Mouse (Mus musculus) heart, embryonic 15.5 days (tissue): ENCODE measurements around the gene Tfb2m. TPM values are rescaled to one million over a fixed set of nuclear protein-coding genes. Genes with fewer than 3 reads are reported as not detected.
"Not testable (repeated sequence)": the region's sequence is repeated elsewhere in the genome, so short reads cannot be mapped to it uniquely, and the experiment has no call there.

Source experiments
- ATAC-seq: fragments of 200-750 bp; cut with Nextera tagmentation; replicated peaks from 2 replicates; pipeline ENCODE4 v1.8.0; 2017; ENCODE audit warnings: low read depth, moderate TSS enrichment; ENCODE audit not compliant: insufficient number of reproducible peaks, insufficient read depth, low FRiP score
- H3K27ac ChIP-seq: fragments of 300-500 bp; sonication (generic); 2 replicates; pipeline ENCODE4 v1.5.1; 2015; ENCODE audit warnings: mild to moderate bottlenecking, inconsistent platforms
- H3K27me3 ChIP-seq: fragments of 300-500 bp; sonication (generic); 2 replicates; pipeline ENCODE4 v1.6.1; 2015; ENCODE audit warnings: inconsistent platforms
- H3K36me3 ChIP-seq: fragments of 300-500 bp; sonication (generic); 2 replicates; pipeline ENCODE4 v1.6.1; 2015; ENCODE audit warnings: mild to moderate bottlenecking, inconsistent platforms
- H3K4me1 ChIP-seq: fragments of 300-500 bp; sonication (generic); replicated peaks from 2 replicates; pipeline ENCODE4 v1.6.1; 2015; ENCODE audit warnings: inconsistent platforms
- H3K4me2 ChIP-seq: fragments of 300-500 bp; sonication (generic); 2 replicates; pipeline ENCODE4 v1.6.1; 2015; ENCODE audit warnings: inconsistent platforms, mild to moderate bottlenecking, moderate library complexity
- H3K4me3 ChIP-seq: fragments of 300-500 bp; sonication (generic); 2 replicates; pipeline ENCODE4 v1.5.1; 2015; ENCODE audit warnings: mild to moderate bottlenecking, inconsistent platforms
- H3K9ac ChIP-seq: fragments of 300-500 bp; sonication (generic); 2 replicates; pipeline ENCODE4 v1.6.1; 2015; ENCODE audit warnings: mild to moderate bottlenecking, inconsistent platforms
- H3K9me3 ChIP-seq: fragments of 300-500 bp; sonication (generic); replicated peaks from 2 replicates; pipeline ENCODE4 v1.6.1; 2016; ENCODE audit warnings: inconsistent platforms
- WGBS: fragments of 180-500 bp; shearing (Covaris S2); methylation state at CpG from one replicate; pipeline ENCODE4 v1.1.7; 2015; ENCODE audit warnings: mixed read lengths; 5-methylcytosine and 5-hydroxymethylcytosine counted together
- polyA plus RNA-seq: library from polyadenylated mRNA; unstranded; fragments of >200 nt; fragmentation: Nextera tagmentation; extraction: Ambion mirVana; gene quantifications from 2 replicates; pipeline ENCODE4 v1.2.1, GENCODE M21; 2015

Tfb2m gene
- 19.8 and 27.9 TPM in 2 replicates for polyA plus RNA-seq

DNA sequence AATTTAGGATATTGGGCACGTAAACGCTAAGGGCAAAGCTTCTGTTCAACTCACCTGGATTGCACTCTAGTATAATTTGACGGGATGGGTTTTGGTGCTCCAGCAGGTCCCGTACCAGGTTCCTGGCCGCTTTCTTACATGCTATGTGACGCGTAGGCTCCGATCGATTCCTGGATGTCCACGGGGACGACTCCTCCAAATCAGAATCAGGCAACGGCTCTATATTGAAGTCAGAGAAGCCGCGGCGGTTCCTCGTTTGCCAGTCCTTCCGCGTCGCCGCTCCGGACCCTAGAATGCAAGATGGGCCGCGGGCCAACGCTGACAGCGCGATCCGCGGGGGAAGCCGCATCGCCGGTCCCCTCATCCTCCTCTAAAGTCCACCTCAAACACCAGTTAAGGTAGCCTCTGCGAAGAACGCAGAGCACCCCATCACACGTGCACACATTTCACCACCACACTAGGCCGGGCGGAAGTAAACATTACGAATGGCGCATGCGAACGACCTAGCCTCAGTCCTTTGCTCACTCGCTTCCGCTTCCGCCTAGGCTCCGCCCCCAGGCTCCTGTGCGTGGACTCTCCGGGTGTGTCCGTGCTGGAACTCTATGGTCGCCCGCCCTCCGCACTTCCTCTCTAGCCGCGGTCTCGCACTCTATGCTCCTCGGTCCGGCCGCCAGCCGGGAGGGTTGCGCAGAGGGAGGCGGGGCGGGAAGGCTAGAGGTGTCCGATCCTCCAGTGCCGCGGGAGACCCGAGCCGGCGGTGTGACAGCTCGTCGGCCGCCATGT is at the start of gene Tfb2m, which contains the start of gene Cnst:
TSS of gene Tfb2m (minus strand) at position 500 of the 783 bp plus-strand sequence.
TSS of gene Cnst (plus strand) at position 603 of the 783 bp plus-strand sequence.
- under 1% methylated on average over 69 of the region's 69 CpGs for WGBS
- Histone ChIP-seq H3K27ac (peak within 1 kb of the TSS; percentile 96), H3K4me2 (peak within 1 kb of the TSS; percentile 81), H3K9ac (peak within 1 kb of the TSS; percentile 81), H3K4me3 (peak within 1 kb of the TSS; percentile 83), H3K4me1 (peaks cover 22% of the 10 kb centered on the region)
- H3K27me3 ChIP-seq, H3K36me3 ChIP-seq, H3K9me3 ChIP-seq: not testable (repeated sequence)
- peak; percentile 98 for ATAC-seq

DNA sequence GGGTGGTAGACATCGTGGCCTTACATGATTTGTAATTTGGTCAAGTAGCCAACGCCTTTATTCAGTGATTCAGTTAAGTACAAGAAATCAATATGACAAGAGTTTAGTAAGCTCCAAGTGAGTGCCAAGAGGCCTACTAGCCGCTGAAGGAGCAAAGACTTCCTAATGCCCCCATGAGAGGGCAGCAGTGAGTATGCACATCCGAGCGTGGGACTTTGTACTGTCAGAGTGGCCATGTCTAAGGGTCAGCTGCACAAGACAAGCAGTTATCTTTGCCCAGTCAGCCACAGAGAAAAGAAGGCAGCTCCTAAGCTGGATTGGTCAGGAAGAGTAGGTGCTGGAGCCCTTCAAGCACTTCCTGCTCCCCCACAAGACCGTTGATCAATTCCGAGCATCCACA is 46.9 kb upstream of the Tfb2m start:
- 75% methylated on average over 7 of the region's 7 CpGs for WGBS

DNA sequence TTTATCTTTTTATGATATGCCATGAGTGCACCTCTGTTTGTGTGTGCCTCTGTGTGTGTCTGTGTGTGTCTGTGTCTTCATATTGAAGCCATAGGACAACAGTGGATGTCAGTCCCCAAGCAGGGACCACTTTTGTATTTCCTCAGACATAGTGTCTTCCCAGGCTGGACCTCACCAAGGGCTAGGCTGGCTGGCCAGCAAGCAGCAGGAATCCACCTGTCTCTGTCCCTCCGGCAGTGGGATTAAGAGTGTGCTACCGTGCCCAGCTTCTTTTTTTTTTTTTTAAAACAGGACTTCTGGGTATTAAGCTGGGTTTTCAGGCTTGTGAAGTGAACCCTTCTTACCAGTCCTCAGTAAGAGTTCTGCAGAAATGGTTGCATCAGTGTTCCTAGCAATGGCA is 46.1 kb upstream of the Tfb2m start:
- 86% methylated on average over 2 of the region's 2 CpGs for WGBS
- Histone ChIP-seq H3K36me3 (peaks cover 9% of the 10 kb centered on the region), H3K27ac (no peak overlapping the region), H3K9me3 (no peaks in the 10 kb centered on the region), H3K4me3 (no peak overlapping the region), H3K9ac (no peak overlapping the region), H3K4me2 (no peak overlapping the region), H3K27me3 (no peaks in the 10 kb centered on the region), H3K4me1 (peaks cover 18% of the 10 kb centered on the region)
- ATAC-seq: no peak

More for the DNA sequence above, 46.9 kb upstream of the Tfb2m start:
- no peak overlapping the region for H3K9ac ChIP-seq
- peaks cover 11% of the 10 kb centered on the region for H3K4me1 ChIP-seq
- H3K4me2 ChIP-seq: no peak overlapping the region
- no peak overlapping the region for H3K4me3 ChIP-seq
- no peak for ATAC-seq
- no peaks in the 10 kb centered on the region for H3K27me3 ChIP-seq
- H3K27ac ChIP-seq: no peak overlapping the region
- no peaks in the 10 kb centered on the region for H3K9me3 ChIP-seq
- H3K36me3 ChIP-seq: peaks cover 9% of the 10 kb centered on the region

DNA sequence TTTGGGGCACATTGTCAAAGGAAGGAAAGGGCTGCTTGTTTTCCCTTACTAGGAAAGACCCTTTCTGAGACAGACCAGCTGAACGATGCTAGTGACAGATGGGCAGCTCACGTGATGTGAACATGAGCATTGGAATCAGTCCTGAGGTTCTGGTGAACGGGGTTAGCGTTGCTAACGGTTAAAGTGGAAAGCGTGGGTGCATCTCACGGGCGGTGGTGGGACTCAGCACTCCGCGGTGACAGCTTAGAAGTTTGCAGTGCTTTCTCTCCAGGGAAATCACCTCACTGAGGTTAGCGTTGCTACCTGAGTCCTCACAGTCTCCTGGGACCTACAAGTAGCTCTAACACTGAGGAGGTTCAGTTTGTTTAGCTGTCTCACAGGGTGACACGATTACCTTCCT is 45.6 kb upstream of the Tfb2m start:
- ATAC-seq: no peak
- WGBS: 60% methylated on average over 12 of the region's 12 CpGs
- H3K27me3 ChIP-seq: no peaks in the 10 kb centered on the region
- H3K4me3 ChIP-seq: no peak overlapping the region
- peaks cover 9% of the 10 kb centered on the region for H3K36me3 ChIP-seq
- peaks cover 23% of the 10 kb centered on the region for H3K4me1 ChIP-seq
- no peaks in the 10 kb centered on the region for H3K9me3 ChIP-seq
- no peak overlapping the region for H3K27ac ChIP-seq
- no peak overlapping the region for H3K9ac ChIP-seq
- H3K4me2 ChIP-seq: no peak overlapping the region

DNA sequence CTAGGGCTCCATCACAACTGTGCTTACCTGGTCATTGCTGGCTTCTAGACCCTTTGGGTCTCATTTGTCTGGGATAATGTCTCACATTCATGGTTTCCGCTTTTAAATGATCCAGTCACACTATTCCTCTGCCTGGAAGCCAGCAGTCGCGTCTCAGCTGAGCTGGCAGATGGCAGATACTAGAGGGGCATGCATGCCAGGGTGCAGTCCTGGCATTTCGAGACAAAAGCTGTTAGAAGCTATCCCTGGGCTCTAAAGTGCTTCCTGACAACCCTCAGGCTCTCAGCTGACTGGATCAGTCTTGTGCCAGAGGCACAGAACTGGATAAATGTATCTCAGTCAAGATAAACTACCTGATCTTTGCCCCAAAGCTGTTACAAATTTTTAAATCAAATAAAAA is 42.2 kb upstream of the Tfb2m start:
- no peak overlapping the region for H3K4me2 ChIP-seq
- no peak overlapping the region for H3K4me3 ChIP-seq
- 60% methylated on average over 4 of the region's 4 CpGs for WGBS
- peaks cover 7% of the 10 kb centered on the region; the same call in 1 of the 2 replicates for H3K36me3 ChIP-seq
- no peaks in the 10 kb centered on the region for H3K27me3 ChIP-seq
- H3K9ac ChIP-seq: peak overlapping the region; percentile 31; the same call in 1 of the 2 replicates
- no peaks in the 10 kb centered on the region for H3K9me3 ChIP-seq
- no peak for ATAC-seq
- H3K27ac ChIP-seq: peak overlapping the region; percentile 75
- peaks cover 46% of the 10 kb centered on the region for H3K4me1 ChIP-seq

DNA sequence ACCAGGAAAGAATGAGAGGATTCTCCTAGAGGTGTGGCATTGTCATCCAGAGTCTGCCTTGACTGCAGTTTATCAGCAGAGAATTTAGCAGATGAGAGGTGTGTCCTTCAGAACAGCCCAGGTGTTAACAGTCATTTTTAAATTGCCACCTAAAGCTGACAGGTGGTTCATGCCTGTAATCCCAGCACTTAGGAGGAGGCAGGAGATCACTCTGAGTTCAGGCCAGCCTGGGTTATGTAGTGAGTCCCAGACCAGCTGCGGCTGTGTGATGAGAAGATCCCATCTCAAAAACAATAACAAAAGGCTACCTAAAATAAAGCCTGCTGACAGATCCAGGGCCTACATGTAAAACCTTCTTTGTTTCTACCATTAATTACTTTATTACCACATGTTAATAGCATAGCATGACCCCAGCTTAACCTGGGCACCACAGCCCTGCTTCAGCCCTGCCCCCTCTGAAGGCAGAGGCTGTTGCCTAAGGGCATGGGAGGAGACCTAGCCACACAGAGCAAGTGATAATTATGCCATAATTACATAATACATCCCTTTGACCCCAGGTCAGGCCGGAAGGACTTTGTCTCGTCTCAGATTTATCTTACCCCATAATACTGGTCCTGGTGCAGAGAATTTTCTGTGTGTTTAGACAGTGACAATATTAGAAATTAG is 40.5 kb upstream of the Tfb2m start:
- Histone ChIP-seq H3K27ac (peak overlapping the region; percentile 10; the same call in 1 of the 2 replicates), H3K4me2 (no peak overlapping the region), H3K36me3 (no peaks in the 10 kb centered on the region), H3K27me3 (no peaks in the 10 kb centered on the region), H3K4me1 (peaks cover 57% of the 10 kb centered on the region), H3K4me3 (no peak overlapping the region), H3K9me3 (no peaks in the 10 kb centered on the region), H3K9ac (no peak overlapping the region)
- ATAC-seq: no peak
- 56% methylated on average over 3 of the region's 3 CpGs for WGBS

DNA sequence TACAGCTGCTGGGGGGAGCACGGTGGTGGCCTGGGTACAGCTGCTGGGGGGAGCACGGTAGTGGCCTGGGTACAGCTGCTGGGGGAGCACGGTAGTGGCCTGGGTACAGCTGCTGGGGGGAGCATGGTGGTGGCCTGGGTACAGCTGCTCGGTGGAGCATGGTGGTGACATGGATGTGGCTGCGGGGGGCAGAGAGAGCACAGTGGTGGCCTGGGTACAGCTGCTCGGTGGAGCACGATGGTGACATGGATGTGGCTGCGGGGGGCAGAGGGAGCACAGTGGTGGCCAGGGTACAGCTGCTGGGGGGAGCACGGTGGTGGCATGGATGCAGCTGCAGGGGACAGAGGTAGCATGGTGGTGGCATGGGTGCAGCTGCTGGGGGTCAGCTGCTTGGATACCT is 39.6 kb upstream of the Tfb2m start:
- H3K36me3 ChIP-seq: no peaks in the 10 kb centered on the region
- no peaks in the 10 kb centered on the region for H3K27me3 ChIP-seq
- no peak overlapping the region for H3K4me2 ChIP-seq
- H3K4me3 ChIP-seq: no peak overlapping the region
- 91% methylated on average over 9 of the region's 9 CpGs for WGBS
- H3K9ac ChIP-seq: no peak overlapping the region
- peaks cover 62% of the 10 kb centered on the region for H3K4me1 ChIP-seq
- no peak overlapping the region for H3K27ac ChIP-seq
- no peak for ATAC-seq
- H3K9me3 ChIP-seq: no peaks in the 10 kb centered on the region

DNA sequence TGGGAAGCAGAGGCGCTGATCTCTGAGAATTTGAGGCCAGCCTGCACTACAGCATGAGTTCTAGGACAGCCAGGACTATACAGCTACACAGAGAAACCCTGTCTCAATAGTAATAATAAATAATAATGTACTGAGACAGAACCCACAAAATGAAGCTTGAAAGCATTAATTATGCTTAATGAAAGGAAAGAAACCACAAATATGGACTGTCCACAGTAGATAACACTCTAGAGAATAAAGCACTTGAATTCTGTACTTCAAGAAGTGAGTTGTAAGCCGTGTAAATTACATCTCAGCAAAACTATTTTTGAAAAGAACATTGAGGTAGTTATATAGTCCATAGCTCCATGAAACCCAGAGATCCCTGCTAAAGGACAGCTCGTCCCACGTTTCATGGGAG is 38.2 kb upstream of the Tfb2m start:
- no peak for ATAC-seq
- H3K9ac ChIP-seq: no peak overlapping the region
- H3K4me3 ChIP-seq: no peak overlapping the region
- 86% methylated on average over 4 of the region's 4 CpGs for WGBS
- H3K27me3 ChIP-seq: no peaks in the 10 kb centered on the region
- H3K9me3 ChIP-seq: no peaks in the 10 kb centered on the region
- H3K27ac ChIP-seq: peak overlapping the region; percentile 52; the same call in 1 of the 2 replicates
- H3K4me2 ChIP-seq: no peak overlapping the region
- H3K36me3 ChIP-seq: no peaks in the 10 kb centered on the region; the same call in 1 of the 2 replicates
- peaks cover 56% of the 10 kb centered on the region for H3K4me1 ChIP-seq

DNA sequence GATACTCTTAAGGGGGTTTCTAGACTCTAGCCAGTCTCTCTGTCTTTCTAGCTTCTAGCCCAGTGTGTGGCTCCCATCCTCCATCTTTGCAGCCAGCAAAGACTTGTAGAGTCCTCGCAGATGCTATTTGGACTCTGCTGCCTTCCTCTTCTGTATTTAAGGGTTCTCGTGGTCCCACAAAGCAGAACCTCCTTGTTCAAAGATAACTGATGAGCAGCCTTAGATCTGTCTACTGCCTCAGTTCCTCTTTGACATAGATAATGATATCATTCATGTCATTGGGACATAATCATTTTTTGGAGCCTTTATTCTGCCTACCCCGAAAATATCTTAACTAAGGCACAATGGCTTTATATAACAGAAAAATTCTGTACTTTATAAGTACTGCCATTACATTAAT is 37.0 kb upstream of the Tfb2m start:
- no peaks in the 10 kb centered on the region for H3K27me3 ChIP-seq
- no peak overlapping the region for H3K9ac ChIP-seq
- no peak overlapping the region for H3K4me2 ChIP-seq
- peaks cover 52% of the 10 kb centered on the region for H3K4me1 ChIP-seq
- H3K27ac ChIP-seq: no peak overlapping the region
- ATAC-seq: no peak
- H3K9me3 ChIP-seq: no peaks in the 10 kb centered on the region
- no peak overlapping the region for H3K4me3 ChIP-seq
- no peaks in the 10 kb centered on the region; the same call in 1 of the 2 replicates for H3K36me3 ChIP-seq
- 79% methylated on average over 3 of the region's 3 CpGs for WGBS

DNA sequence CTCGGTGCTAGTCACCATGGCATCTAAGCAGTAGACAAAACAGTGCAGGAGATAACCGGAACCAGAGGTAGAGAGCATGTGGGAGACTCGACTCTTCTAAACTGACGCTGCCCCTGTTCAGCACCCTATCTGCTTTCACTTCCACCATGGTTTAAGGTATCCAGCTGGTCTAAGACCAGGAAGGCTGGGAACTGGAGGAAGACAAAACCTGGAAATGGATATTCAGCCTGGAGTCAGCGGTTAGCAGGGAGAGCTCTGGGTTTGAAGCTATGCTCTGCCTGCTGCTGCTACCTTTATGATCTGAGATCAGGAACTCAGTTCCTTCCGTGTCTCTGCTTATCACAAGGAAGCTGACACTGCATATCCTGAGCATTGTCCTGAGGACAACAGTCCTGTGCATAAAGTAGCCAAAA is 36.0 kb upstream of the Tfb2m start:
- Histone ChIP-seq H3K27ac (peak overlapping the region; percentile 13; the same call in 1 of the 2 replicates), H3K4me3 (no peak overlapping the region), H3K27me3 (no peaks in the 10 kb centered on the region), H3K4me2 (peak overlapping the region; percentile 17), H3K9me3 (no peaks in the 10 kb centered on the region), H3K36me3 (no peaks in the 10 kb centered on the region; the same call in 1 of the 2 replicates), H3K9ac (no peak overlapping the region), H3K4me1 (peaks cover 43% of the 10 kb centered on the region)
- no peak for ATAC-seq
- WGBS: 33% methylated on average over 6 of the region's 6 CpGs

DNA sequence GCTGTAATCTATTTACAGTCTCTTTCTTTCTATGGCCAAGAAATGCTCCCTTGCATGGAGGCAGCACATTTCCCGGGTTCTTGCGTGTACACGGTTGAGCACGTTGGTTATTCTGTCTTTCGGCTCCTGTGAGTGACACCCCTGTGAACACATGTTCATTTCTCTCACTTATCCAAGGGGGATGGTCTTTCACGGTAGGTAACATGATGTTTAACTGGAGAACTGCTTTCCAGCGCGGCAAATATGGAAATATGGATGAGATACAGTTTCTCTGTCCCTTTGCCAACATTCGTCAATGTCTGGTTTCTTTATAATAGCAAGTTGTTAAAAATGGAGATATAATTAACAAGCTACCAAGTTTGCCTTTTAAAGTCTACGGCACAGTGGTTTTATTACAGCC is 35.4 kb upstream of the Tfb2m start:
- Histone ChIP-seq H3K27ac (no peak overlapping the region; the same call in 1 of the 2 replicates), H3K4me2 (no peak overlapping the region)
- WGBS: 81% methylated on average over 10 of the region's 10 CpGs

More for the DNA sequence above, 35.4 kb upstream of the Tfb2m start:
- Histone ChIP-seq H3K4me3 (no peak overlapping the region), H3K4me1 (peaks cover 37% of the 10 kb centered on the region), H3K36me3 (no peaks in the 10 kb centered on the region; the same call in 1 of the 2 replicates), H3K27me3 (no peaks in the 10 kb centered on the region), H3K9me3 (no peaks in the 10 kb centered on the region), H3K9ac (no peak overlapping the region)
- no peak for ATAC-seq
